Mouse (Mus musculus) heart, adult 8-10 months (tissue): ENCODE data around the gene Cldn16. TPM values are rescaled to one million over a fixed set of nuclear protein-coding genes. Genes with fewer than 3 reads are reported as not detected.
"Not testable (repeated sequence)": the region's sequence is repeated elsewhere in the genome, so short reads cannot be mapped to it uniquely, and the experiment has no call there.

Source experiments
- DNase-seq: peaks from one replicate; pipeline ENCODE4 v3.0.0; 2022; ENCODE audit warnings: low spot score
- total RNA-seq, 4 experiments: library from RNA; stranded (reverse); gene quantifications; 2 replicates each; pipeline ENCODE4 v1.2.4; 2022

Cldn16 gene
- not detected for total RNA-seq

- DNase-seq, result no peak
These were observed at the start of gene Cldn16 for GRCm38 (mm10) chr16:26462835-26463234. Gene Cldn16 (plus strand): TSS chr16:26463135.

- no peak for DNase-seq
These were observed 44.3 kb upstream of the Cldn16 start for GRCm38 (mm10) chr16:26418616-26419015.

- DNase-seq, result no peak
These were observed 40.9 kb upstream of the Cldn16 start for GRCm38 (mm10) chr16:26422078-26422477.

GRCm38 (mm10) chr16:26430246-26430645 is 32.7 kb upstream of the Cldn16 start:
- peak; percentile 7 for DNase-seq

GRCm38 (mm10) chr16:26433486-26433885 is 29.4 kb upstream of the Cldn16 start:
- no peak for DNase-seq

GRCm38 (mm10) chr16:26440031-26440430 is 22.9 kb upstream of the Cldn16 start:
- DNase-seq, result no peak

- no peak for DNase-seq
These were observed 21.8 kb upstream of the Cldn16 start for GRCm38 (mm10) chr16:26441156-26441555.

GRCm38 (mm10) chr16:26444843-26445242 is 18.1 kb upstream of the Cldn16 start:
- DNase-seq, result no peak

GRCm38 (mm10) chr16:26447594-26447993 is 15.3 kb upstream of the Cldn16 start:
- peak; percentile 1 for DNase-seq

- no peak for DNase-seq
These were observed 8.8 kb upstream of the Cldn16 start for GRCm38 (mm10) chr16:26454163-26454562.

GRCm38 (mm10) chr16:26456182-26456581 is 6.8 kb upstream of the Cldn16 start:
- DNase-seq, result no peak

- no peak for DNase-seq
These were observed 3.6 kb downstream of the Cldn16 start for GRCm38 (mm10) chr16:26466535-26466934.

GRCm38 (mm10) chr16:26471254-26471653 is 8.3 kb downstream of the Cldn16 start:
- DNase-seq, result no peak

GRCm38 (mm10) chr16:26495721-26496120 is 32.8 kb downstream of the Cldn16 start:
- DNase-seq, result no peak

GRCm38 (mm10) chr16:26499705-26500104 is 36.8 kb downstream of the Cldn16 start:
- DNase-seq, result not testable (repeated sequence)

- no peak for DNase-seq
These were observed 37.8 kb downstream of the Cldn16 start for GRCm38 (mm10) chr16:26500738-26501137.

GRCm38 (mm10) chr16:26504961-26505360 is 42.0 kb downstream of the Cldn16 start:
- DNase-seq, result no peak

- DNase-seq, result peak; percentile 4
These were observed 56.7 kb downstream of the Cldn16 start for GRCm38 (mm10) chr16:26519596-26519995.

- DNase-seq, result no peak
These were observed 62.9 kb downstream of the Cldn16 start for GRCm38 (mm10) chr16:26525832-26526231.

GRCm38 (mm10) chr16:26526669-26527068 is 63.7 kb downstream of the Cldn16 start, which contains the start of gene Tmem207:
Gene Tmem207 (minus strand): TSS chr16:26526769.
- no peak for DNase-seq

- no peak for DNase-seq
These were observed 65.2 kb downstream of the Cldn16 start for GRCm38 (mm10) chr16:26527931-26528666.

GRCm38 (mm10) chr16:26530451-26530850 is 67.5 kb downstream of the Cldn16 start:
- DNase-seq, result no peak

- DNase-seq, result no peak
These were observed 69.4 kb downstream of the Cldn16 start for GRCm38 (mm10) chr16:26532287-26532686.
